Mouse (Mus musculus): ENCODE measurements around the gene Serpinb9. TPM values are rescaled to one million over a fixed set of nuclear protein-coding genes. Genes with fewer than 3 reads are reported as not detected.

Gene Serpinb9
- polyA plus RNA-seq, 1 experiment from 2014 or later = 1.2 TPM

DNA sequence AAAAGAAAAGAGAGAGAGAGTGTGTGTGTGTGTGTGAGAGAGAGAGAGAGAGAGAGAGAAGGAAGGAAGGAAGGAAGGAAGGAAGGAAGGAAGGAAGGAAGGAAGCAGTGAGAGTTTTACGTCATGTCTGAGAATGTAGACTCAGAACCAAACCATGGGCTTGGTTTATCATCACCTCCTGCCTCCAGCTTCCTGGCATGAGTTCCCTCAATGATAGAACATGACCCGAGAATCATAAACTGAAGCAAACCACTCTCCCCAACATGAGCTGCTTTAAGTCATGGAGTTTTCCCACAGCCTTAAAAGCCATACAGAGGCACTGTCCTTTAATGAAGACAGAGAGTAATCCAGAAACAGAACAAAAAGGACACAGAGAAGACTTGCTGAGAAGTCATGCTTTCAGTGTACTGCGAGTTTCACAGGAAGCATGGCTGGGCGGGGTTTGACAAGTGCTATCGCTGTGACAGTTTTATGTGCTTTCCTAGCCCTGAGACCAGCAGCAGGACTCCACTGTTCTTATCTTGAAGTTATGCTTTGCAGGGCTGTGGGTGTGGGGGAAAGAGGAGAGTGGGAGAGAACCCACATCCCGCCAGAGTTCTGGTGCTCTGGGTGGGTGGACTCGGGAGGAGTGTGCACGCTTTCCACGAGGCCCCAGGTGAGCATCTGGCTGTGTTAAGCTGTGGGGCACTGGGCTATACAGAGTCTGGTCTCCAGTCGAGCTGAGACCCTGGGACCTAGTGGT lies 9.7 kb upstream of the Serpinb9 start:
- H3K4me3 ChIP-seq (ENCODE audit: low read depth, low read length) = no peak overlapping the region
- H3K4me2 ChIP-seq (ENCODE audit: low read depth, low read length) = no peak overlapping the region
- no peaks in the 10 kb centered on the region for H3K36me3 ChIP-seq (ENCODE audit: control insufficient read depth, insufficient read depth, low read length)
- H3K27me3 ChIP-seq (ENCODE audit: control insufficient read depth, insufficient read depth, low read length) = no peaks in the 10 kb centered on the region
- no peak overlapping the region for H3K9ac ChIP-seq (replicated peaks; ENCODE audit: low read depth, low read length)
- no peaks in the 10 kb centered on the region for H3K9me3 ChIP-seq (ENCODE audit: control insufficient read depth, low read length)
- no peak for ATAC-seq (ENCODE audit: low read depth)
- no peaks in the 10 kb centered on the region for H3K4me1 ChIP-seq (ENCODE audit: control insufficient read depth, insufficient read depth, low read length)
- no peak overlapping the region for H3K27ac ChIP-seq (ENCODE audit: low read depth, low read length)
- WGBS = 71% methylated on average over 10 of the region's 10 CpGs

DNA sequence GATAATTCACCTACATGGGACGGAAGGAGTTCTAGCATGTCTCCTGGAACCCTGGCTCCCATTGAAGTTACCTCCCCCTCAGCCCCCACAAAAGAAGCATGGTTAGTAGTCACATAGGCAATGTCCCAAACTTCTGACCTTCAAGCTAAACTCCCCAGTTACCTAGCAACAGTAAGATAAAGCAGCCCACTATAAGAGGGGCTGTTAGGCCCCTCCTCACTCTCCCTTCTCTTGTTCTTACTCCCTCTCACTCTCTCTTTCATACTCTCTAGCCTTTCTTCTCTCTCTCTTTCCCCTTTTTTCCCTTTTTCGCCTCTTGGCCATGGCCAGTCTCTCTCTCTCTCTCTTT lies 9.2 kb upstream of the Serpinb9 start:
- ATAC-seq (ENCODE audit: low read depth) = no peak
- H3K36me3 ChIP-seq (ENCODE audit: control insufficient read depth, insufficient read depth, low read length) = no peaks in the 10 kb centered on the region
- no peaks in the 10 kb centered on the region for H3K27me3 ChIP-seq (ENCODE audit: control insufficient read depth, insufficient read depth, low read length)
- no peaks in the 10 kb centered on the region for H3K4me1 ChIP-seq (ENCODE audit: control insufficient read depth, insufficient read depth, low read length)
- H3K27ac ChIP-seq (ENCODE audit: low read depth, low read length) = no peak overlapping the region
- 53% methylated on average over 2 of the region's 2 CpGs for WGBS
- H3K4me2 ChIP-seq (ENCODE audit: low read depth, low read length) = no peak overlapping the region
- no peaks in the 10 kb centered on the region for H3K9me3 ChIP-seq (ENCODE audit: control insufficient read depth, low read length)
- no peak overlapping the region for H3K9ac ChIP-seq (replicated peaks; ENCODE audit: low read depth, low read length)
- no peak overlapping the region for H3K4me3 ChIP-seq (ENCODE audit: low read depth, low read length)

DNA sequence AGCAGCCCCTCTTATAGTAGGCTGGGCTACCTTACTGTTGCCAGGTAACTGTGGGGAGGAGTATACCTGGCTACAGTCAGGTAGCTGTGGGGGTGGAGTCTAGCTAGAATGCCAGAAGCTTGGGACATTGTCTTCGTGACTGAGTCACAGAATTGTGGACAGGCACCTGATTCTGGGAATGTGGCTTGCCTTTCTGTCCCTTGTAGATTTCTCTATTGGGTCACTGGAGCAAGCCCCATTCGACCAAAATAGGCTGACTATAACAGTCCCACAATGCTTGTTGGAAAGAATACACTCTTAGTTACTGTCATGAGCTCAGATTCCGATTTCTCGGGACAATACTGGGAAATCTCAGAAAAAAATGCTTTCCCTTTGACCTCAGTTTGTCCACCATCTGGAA lies 8.0 kb upstream of the Serpinb9 start:
- Histone ChIP-seq H3K27me3 (ENCODE audit: control insufficient read depth, insufficient read depth, low read length) (no peaks in the 10 kb centered on the region), H3K4me1 (ENCODE audit: control insufficient read depth, insufficient read depth, low read length) (no peaks in the 10 kb centered on the region), H3K27ac (ENCODE audit: low read depth, low read length) (no peak overlapping the region), H3K4me3 (ENCODE audit: low read depth, low read length) (no peak overlapping the region), H3K4me2 (ENCODE audit: low read depth, low read length) (no peak overlapping the region), H3K36me3 (ENCODE audit: control insufficient read depth, insufficient read depth, low read length) (no peaks in the 10 kb centered on the region), H3K9ac (replicated peaks; ENCODE audit: low read depth, low read length) (no peak overlapping the region), H3K9me3 (ENCODE audit: control insufficient read depth, low read length) (no peaks in the 10 kb centered on the region)
- WGBS = 85% methylated on average over 4 of the region's 4 CpGs
- no peak for ATAC-seq (ENCODE audit: low read depth)

DNA sequence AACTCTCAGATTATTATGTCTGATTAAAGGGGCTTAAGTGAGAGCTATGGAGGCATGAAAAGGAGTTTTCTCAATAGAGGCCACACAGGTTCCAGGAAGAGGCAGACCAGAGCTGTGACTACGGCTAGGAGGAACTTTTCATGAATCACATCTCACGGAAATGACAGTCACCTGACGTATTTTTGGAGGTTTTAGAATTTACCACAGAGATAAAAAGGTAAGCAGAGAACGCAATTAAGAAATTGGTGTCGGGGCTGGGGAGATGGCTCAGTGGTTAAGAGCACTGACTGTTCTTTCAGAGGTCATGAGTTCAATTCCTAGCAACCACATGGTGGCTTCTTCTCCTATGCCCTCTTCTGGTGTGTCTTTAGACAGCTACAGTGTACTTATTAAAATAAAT lies 1.7 kb upstream of the Serpinb9 start:
- H3K9me3 ChIP-seq (ENCODE audit: control insufficient read depth, low read length) = no peaks in the 10 kb centered on the region
- H3K4me2 ChIP-seq (ENCODE audit: low read depth, low read length) = no peak overlapping the region
- H3K36me3 ChIP-seq (ENCODE audit: control insufficient read depth, insufficient read depth, low read length) = no peaks in the 10 kb centered on the region
- no peak overlapping the region for H3K4me3 ChIP-seq (ENCODE audit: low read depth, low read length)
- H3K27ac ChIP-seq (ENCODE audit: low read depth, low read length) = no peak overlapping the region
- WGBS = 93% methylated on average over 5 of the region's 5 CpGs
- H3K27me3 ChIP-seq (ENCODE audit: control insufficient read depth, insufficient read depth, low read length) = no peaks in the 10 kb centered on the region
- no peak overlapping the region for H3K9ac ChIP-seq (replicated peaks; ENCODE audit: low read depth, low read length)
- 0 out of 2 replicates have a peak, but pooled peaks cover 3% of the 10 kb centered on the region for H3K4me1 ChIP-seq (ENCODE audit: control insufficient read depth, insufficient read depth, low read length)
- ATAC-seq (ENCODE audit: low read depth) = no peak

DNA sequence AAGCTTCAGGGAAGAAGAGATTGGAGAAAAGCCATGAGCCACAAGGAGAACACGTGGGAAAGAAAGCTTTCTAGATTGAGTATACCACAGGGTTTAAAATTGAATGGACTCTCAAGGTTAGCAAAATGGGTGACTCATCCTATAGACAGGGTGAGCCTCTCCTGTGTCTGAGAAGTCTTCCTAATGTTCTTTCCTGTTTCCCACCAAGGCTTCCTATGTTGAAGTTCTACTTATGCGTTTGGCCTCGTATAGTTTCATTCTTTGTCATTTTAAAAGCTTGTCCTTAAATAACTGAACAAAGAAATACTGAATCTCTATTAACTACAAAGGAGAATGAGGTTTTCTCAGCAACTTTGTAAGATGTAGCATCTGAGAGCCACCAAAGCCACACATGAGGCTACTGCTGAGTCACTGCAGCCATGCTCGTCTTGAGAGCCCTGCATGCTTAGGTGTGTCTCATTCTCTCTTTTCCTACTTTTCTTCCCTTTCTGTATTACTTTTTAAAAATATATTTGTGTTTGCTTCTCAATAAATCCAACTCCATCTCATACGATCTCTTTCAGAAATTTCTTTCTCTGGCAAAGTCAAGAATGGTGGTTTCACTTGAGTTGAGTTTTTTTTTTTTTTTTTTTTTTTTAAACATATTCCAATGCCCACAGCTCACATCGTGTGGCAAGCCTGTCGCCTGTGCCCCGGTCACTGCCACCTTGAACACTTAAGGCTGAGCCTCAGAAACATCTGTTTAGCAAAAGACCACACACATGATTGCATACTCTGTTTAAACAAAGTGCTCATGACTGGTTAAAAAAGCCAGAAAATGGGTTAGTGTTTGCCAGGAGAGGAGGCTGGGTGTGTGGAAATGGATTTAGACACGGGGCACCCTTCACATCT lies 718 bp downstream of the Serpinb9 start:
- Histone ChIP-seq H3K9me3 (ENCODE audit: control insufficient read depth, low read length) (no peaks in the 10 kb centered on the region), H3K27ac (ENCODE audit: low read depth, low read length) (no peak overlapping the region), H3K9ac (replicated peaks; ENCODE audit: low read depth, low read length) (no peak overlapping the region), H3K4me2 (ENCODE audit: low read depth, low read length) (peak overlapping the region; percentile 43), H3K36me3 (ENCODE audit: control insufficient read depth, insufficient read depth, low read length) (no peaks in the 10 kb centered on the region), H3K27me3 (ENCODE audit: control insufficient read depth, insufficient read depth, low read length) (no peaks in the 10 kb centered on the region), H3K4me1 (ENCODE audit: control insufficient read depth, insufficient read depth, low read length) (0 out of 2 replicates have a peak, but pooled peaks cover 3% of the 10 kb centered on the region), H3K4me3 (ENCODE audit: low read depth, low read length) (peak overlapping the region; percentile 16; the same call in 1 of the 2 replicates)
- 75% methylated on average over 9 of the region's 9 CpGs for WGBS
- no peak for ATAC-seq (ENCODE audit: low read depth)

DNA sequence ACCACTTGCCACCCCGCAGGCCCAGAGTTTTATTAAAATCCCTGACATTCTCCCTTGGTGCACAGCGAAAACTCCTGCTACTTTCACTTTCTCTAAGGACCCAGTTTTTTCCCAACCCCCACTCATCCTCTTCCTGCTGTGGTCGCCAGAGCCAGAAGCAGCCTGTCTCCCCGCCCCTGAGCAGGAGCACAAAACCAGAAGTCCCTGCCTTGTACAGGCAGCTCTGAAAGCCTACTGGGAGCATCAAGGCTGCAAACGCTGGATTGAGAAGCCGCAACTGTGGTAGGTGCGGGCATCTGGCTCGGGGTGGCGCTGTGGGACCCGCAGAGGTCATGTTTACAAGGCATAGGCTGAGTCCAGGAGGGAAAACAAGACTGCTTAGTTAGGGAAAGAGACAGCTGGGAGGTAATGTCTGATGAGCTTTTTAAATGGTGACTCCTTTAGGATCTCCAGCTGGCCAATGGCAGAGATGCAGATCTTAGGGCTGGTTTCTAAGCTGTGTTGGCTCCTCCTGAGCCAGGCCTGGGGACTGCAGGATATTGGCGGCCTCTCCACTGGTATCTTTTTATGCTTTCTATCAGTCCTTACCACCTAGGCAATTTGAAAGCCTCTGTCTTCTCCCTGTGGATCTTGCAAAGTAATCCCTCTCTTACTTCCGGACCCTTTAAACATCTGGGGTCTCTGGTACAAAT lies 1.5 kb downstream of the Serpinb9 start:
- Histone ChIP-seq H3K9ac (replicated peaks; ENCODE audit: low read depth, low read length) (no peak overlapping the region), H3K27me3 (ENCODE audit: control insufficient read depth, insufficient read depth, low read length) (no peaks in the 10 kb centered on the region), H3K4me3 (ENCODE audit: low read depth, low read length) (peak overlapping the region; percentile 16; the same call in 1 of the 2 replicates), H3K36me3 (ENCODE audit: control insufficient read depth, insufficient read depth, low read length) (no peaks in the 10 kb centered on the region), H3K9me3 (ENCODE audit: control insufficient read depth, low read length) (no peaks in the 10 kb centered on the region), H3K4me2 (ENCODE audit: low read depth, low read length) (peak overlapping the region; percentile 43), H3K4me1 (ENCODE audit: control insufficient read depth, insufficient read depth, low read length) (0 out of 2 replicates have a peak, but pooled peaks cover 3% of the 10 kb centered on the region), H3K27ac (ENCODE audit: low read depth, low read length) (no peak overlapping the region)
- peak; percentile 92 for ATAC-seq (ENCODE audit: low read depth)
- WGBS = 24% methylated on average over 12 of the region's 12 CpGs

DNA sequence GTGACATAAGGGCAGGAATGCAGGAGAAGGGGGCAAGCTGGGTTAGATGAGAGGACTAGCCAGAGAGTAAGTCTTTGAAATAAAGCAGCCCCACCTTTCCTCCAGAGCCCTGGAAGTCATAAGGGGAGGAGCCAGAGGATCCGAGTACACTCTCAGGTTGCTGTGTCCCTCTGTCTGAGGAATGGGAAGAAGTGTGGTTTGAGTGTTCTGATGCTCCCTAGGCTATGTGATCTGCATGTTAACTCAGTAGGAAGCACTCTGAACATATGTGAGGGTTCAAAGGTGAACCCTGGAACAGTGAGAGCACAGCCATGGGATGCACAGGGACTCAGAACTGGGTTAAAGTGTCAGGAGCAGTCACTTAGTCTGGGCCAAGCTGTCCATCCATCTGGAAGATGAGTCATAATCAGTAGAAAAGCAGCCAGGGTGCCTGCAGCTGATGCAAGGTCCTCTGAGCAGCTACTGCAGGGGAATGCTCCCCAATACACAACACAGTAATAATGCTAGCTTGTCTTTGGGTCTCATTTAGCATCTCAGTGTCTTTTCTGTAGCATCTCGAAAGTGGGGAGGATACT lies 2.5 kb downstream of the Serpinb9 start:
- Histone ChIP-seq H3K4me3 (ENCODE audit: low read depth, low read length) (no peak overlapping the region), H3K27me3 (ENCODE audit: control insufficient read depth, insufficient read depth, low read length) (no peaks in the 10 kb centered on the region), H3K4me2 (ENCODE audit: low read depth, low read length) (no peak overlapping the region), H3K4me1 (ENCODE audit: control insufficient read depth, insufficient read depth, low read length) (0 out of 2 replicates have a peak, but pooled peaks cover 3% of the 10 kb centered on the region), H3K27ac (ENCODE audit: low read depth, low read length) (no peak overlapping the region), H3K36me3 (ENCODE audit: control insufficient read depth, insufficient read depth, low read length) (no peaks in the 10 kb centered on the region), H3K9ac (replicated peaks; ENCODE audit: low read depth, low read length) (no peak overlapping the region), H3K9me3 (ENCODE audit: control insufficient read depth, low read length) (no peaks in the 10 kb centered on the region)
- ATAC-seq (ENCODE audit: low read depth) = no peak
- WGBS = 71% methylated on average over 2 of the region's 2 CpGs

DNA sequence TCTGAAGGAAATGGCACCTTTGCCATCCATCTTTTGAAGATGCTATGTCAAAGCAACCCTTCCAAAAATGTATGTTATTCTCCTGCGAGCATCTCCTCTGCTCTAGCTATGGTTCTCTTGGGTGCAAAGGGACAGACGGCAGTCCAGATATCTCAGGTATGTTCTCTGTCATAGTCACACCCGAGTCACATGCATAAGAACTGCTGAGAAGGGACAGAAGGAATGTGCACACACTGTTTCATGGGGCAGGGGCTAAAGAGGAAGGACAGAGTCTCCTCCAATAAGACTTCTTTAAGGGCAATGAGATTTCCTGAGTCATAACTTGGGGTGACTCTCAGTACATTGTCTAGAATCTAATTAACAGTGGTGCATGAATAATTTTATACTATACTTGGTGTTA lies 3.5 kb downstream of the Serpinb9 start:
- WGBS = 90% methylated on average over 3 of the region's 3 CpGs
- no peaks in the 10 kb centered on the region for H3K27me3 ChIP-seq (ENCODE audit: control insufficient read depth, insufficient read depth, low read length)
- no peaks in the 10 kb centered on the region for H3K36me3 ChIP-seq (ENCODE audit: control insufficient read depth, insufficient read depth, low read length)
- 0 out of 2 replicates have a peak, but pooled peaks cover 3% of the 10 kb centered on the region for H3K4me1 ChIP-seq (ENCODE audit: control insufficient read depth, insufficient read depth, low read length)
- H3K9me3 ChIP-seq (ENCODE audit: control insufficient read depth, low read length) = no peaks in the 10 kb centered on the region
- no peak overlapping the region for H3K9ac ChIP-seq (replicated peaks; ENCODE audit: low read depth, low read length)
- no peak overlapping the region for H3K4me3 ChIP-seq (ENCODE audit: low read depth, low read length)
- H3K4me2 ChIP-seq (ENCODE audit: low read depth, low read length) = no peak overlapping the region
- ATAC-seq (ENCODE audit: low read depth) = no peak
- H3K27ac ChIP-seq (ENCODE audit: low read depth, low read length) = no peak overlapping the region
